Mouse (Mus musculus) heart, postnatal 0 days (tissue): ENCODE measurements around the gene Psmg1. TPM values are rescaled to one million over a fixed set of nuclear protein-coding genes. Genes with fewer than 3 reads are reported as not detected.
A peak's percentile ranks its signal among the peaks of the same experiment; 100 is the strongest.

Source experiments
- ATAC-seq: fragments of 200-750 bp; cut with Nextera tagmentation; 2 replicates; pipeline ENCODE4 v1.8.0; 2017; ENCODE audit warnings: low read depth, moderate number of reproducible peaks, moderate library complexity; ENCODE audit not compliant: insufficient read depth
- DNase-seq: peaks from one replicate; pipeline ENCODE4 v3.0.0-alpha.2; 2016; ENCODE audit warnings: low spot score
- H3K27ac ChIP-seq: fragments of 300-500 bp; sonication (generic); 2 replicates; pipeline ENCODE4 v1.5.1; 2014; ENCODE audit warnings: low read depth, mild to moderate bottlenecking
- H3K27me3 ChIP-seq: fragments of 300-500 bp; sonication (generic); 2 replicates; pipeline ENCODE4 v1.6.1; 2014; ENCODE audit warnings: low read length, mixed read lengths; ENCODE audit not compliant: control insufficient read depth, insufficient read depth
- H3K36me3 ChIP-seq: fragments of 300-500 bp; sonication (generic); replicated peaks from 2 replicates; pipeline ENCODE4 v1.6.1; 2014; ENCODE audit warnings: low read length, mixed read lengths; ENCODE audit not compliant: control insufficient read depth, insufficient read depth
- H3K4me1 ChIP-seq: fragments of 300-500 bp; sonication (generic); 2 replicates; pipeline ENCODE4 v1.6.1; 2014; ENCODE audit warnings: antibody characterized with exemption; ENCODE audit not compliant: control insufficient read depth, insufficient read depth
- H3K4me2 ChIP-seq: fragments of 300-500 bp; sonication (generic); 2 replicates; pipeline ENCODE4 v1.6.1; 2014; ENCODE audit warnings: low read depth, mild to moderate bottlenecking, low read length, moderate library complexity
- H3K4me3 ChIP-seq: fragments of 300-500 bp; sonication (generic); 2 replicates; pipeline ENCODE4 v1.5.1; 2014; ENCODE audit warnings: low read depth, low read length
- H3K9ac ChIP-seq: fragments of 300-500 bp; sonication (generic); replicated peaks from 2 replicates; pipeline ENCODE4 v1.6.1; 2014; ENCODE audit warnings: low read depth, low read length, mixed read lengths
- H3K9me3 ChIP-seq: fragments of 300-500 bp; sonication (generic); replicated peaks from 2 replicates; pipeline ENCODE4 v1.6.1; 2016; ENCODE audit warnings: low read length; ENCODE audit not compliant: control insufficient read depth
- CTCF ChIP-seq: IDR thresholded peaks from 2 replicates; pipeline ENCODE4 v1.5.1; 2016; ENCODE audit warnings: antibody characterized with exemption, control low read depth, low read depth
- EP300 ChIP-seq: IDR thresholded peaks from 2 replicates; pipeline ENCODE4 v1.6.1; 2016; ENCODE audit warnings: antibody characterized with exemption, low read depth
- WGBS: fragments of 180-500 bp; shearing (Covaris S2); extraction: QIAGEN DNeasy Blood & Tissue Kit; methylation state at CpG from one replicate; pipeline ENCODE4 v1.1.7; 2014; 5-methylcytosine and 5-hydroxymethylcytosine counted together
- polyA plus RNA-seq: library from polyadenylated mRNA; unstranded; fragments of >200 nt; fragmentation: Nextera tagmentation; extraction: Ambion mirVana; gene quantifications from 2 replicates; pipeline ENCODE4 v1.2.1, GENCODE M21; 2015
- total RNA-seq: library from RNA; depleted of rRNA; stranded (reverse); fragments of >200 nt; gene quantifications from 2 replicates; pipeline ENCODE4 v1.2.3, GENCODE M21; 2014; ENCODE audit warnings: low replicate concordance

Psmg1 gene
- total and polyA plus RNA-seq, 2 experiments from 2014 or later = 27.4 to 53.5 TPM

GRCm38 (mm10) chr16:95956618-95957017 lies 34.1 kb downstream of the Psmg1 start:
- no peak for ATAC-seq
- no peak for TF ChIP-seq EP300
- peak; percentile 30; the same call in 1 of the 2 replicates for TF ChIP-seq CTCF
- no peak for DNase-seq
- no peak overlapping the region for H3K4me3 ChIP-seq
- no peak overlapping the region for H3K9ac ChIP-seq
- no peaks in the 10 kb centered on the region for H3K4me1 ChIP-seq
- 57% methylated on average over 5 of the region's 5 CpGs for WGBS
- no peak overlapping the region for H3K4me2 ChIP-seq
- no peaks in the 10 kb centered on the region for H3K36me3 ChIP-seq
- H3K27me3 ChIP-seq = no peaks in the 10 kb centered on the region
- H3K27ac ChIP-seq = no peak overlapping the region
- 0 out of 2 replicates have a peak, but pooled peaks cover 4% of the 10 kb centered on the region for H3K9me3 ChIP-seq

DNA sequence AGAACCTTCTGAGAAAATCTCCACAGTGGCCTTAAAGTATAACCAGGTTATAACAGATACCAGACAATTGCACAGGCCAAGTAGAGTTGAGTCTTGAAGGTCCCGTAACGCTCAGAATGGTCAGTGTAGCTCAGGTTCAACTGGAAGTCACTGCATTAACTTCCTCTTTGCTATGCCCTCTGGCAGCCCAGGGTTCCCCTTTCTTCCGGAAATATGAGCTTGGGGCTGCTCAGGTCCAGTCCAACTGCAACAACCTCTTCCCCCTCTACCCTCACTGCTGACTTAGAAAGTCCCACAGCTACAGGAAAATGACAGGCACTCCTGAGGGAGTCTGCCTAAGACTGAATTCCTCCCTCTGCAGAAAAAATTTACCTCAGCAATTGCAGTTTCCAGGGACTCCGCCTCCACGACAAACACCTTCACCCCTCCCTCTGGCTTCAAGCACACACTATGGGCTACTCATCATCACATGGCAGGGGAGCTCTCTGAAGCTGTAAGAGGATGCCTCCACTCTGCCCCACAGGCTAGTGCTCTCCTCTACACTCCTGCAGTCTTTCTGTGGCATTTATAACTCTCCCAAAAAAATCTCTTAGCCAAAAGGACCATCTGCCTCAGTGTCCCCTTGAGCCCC lies 34.9 kb downstream of the Psmg1 start:
- H3K36me3 ChIP-seq = no peaks in the 10 kb centered on the region
- H3K27ac ChIP-seq = no peak overlapping the region
- H3K4me3 ChIP-seq = no peak overlapping the region
- ATAC-seq = no peak
- no peak overlapping the region for H3K9ac ChIP-seq
- 83% methylated on average over 5 of the region's 5 CpGs for WGBS
- DNase-seq = no peak
- 0 out of 2 replicates have a peak, but pooled peaks cover 6% of the 10 kb centered on the region for H3K9me3 ChIP-seq
- no peaks in the 10 kb centered on the region for H3K4me1 ChIP-seq
- H3K27me3 ChIP-seq = no peaks in the 10 kb centered on the region
- H3K4me2 ChIP-seq = no peak overlapping the region
- TF ChIP-seq EP300 (no peak), CTCF (no peak)

DNA sequence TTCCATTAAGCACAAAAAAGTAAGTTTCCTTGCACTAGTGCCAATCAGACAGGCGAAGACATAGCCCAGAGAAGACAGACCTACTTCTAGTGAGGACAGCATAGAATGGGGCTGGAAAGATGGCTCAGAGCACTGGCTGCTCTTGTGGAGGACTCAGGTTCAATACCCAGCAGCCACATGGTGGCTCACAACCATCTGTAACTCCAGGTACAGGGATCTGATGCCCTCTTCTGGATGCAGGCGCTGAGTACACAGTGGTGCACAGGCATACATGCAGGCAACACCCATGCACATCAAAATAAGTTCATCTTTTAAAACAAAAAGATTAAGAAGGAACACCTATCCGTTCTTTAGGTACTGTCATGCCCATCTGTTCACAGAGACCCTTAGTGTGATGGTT lies 36.4 kb downstream of the Psmg1 start:
- DNase-seq = no peak
- Histone ChIP-seq H3K4me3 (no peak overlapping the region), H3K4me2 (no peak overlapping the region), H3K9ac (no peak overlapping the region), H3K27ac (no peak overlapping the region), H3K27me3 (no peaks in the 10 kb centered on the region), H3K36me3 (no peaks in the 10 kb centered on the region), H3K9me3 (0 out of 2 replicates have a peak, but pooled peaks cover 6% of the 10 kb centered on the region), H3K4me1 (no peaks in the 10 kb centered on the region)
- TF ChIP-seq EP300 (no peak), CTCF (no peak)
- 70% methylated on average over 3 of the region's 3 CpGs for WGBS
- ATAC-seq = no peak

GRCm38 (mm10) chr16:95953159-95953650 lies 37.6 kb downstream of the Psmg1 start:
- WGBS = 93% methylated on average over 4 of the region's 4 CpGs
- no peak for ATAC-seq

GRCm38 (mm10) chr16:95951471-95951870 lies 39.3 kb downstream of the Psmg1 start:
- 93% methylated on average over 2 of the region's 2 CpGs for WGBS

More at GRCm38 (mm10) chr16:95953159-95953650, 37.6 kb downstream of the Psmg1 start:
- TF ChIP-seq CTCF (no peak), EP300 (no peak)
- no peak for DNase-seq
- no peak overlapping the region for H3K27ac ChIP-seq
- no peaks in the 10 kb centered on the region for H3K27me3 ChIP-seq
- H3K4me3 ChIP-seq = no peak overlapping the region
- H3K9ac ChIP-seq = no peak overlapping the region
- H3K9me3 ChIP-seq = 0 out of 2 replicates have a peak, but pooled peaks cover 6% of the 10 kb centered on the region
- H3K36me3 ChIP-seq = no peaks in the 10 kb centered on the region
- H3K4me1 ChIP-seq = no peaks in the 10 kb centered on the region
- H3K4me2 ChIP-seq = no peak overlapping the region

More at GRCm38 (mm10) chr16:95951471-95951870, 39.3 kb downstream of the Psmg1 start:
- ATAC-seq (no peak), DNase-seq (no peak)
- no peak overlapping the region for H3K9ac ChIP-seq
- H3K9me3 ChIP-seq = 0 out of 2 replicates have a peak, but pooled peaks cover 6% of the 10 kb centered on the region
- no peaks in the 10 kb centered on the region for H3K36me3 ChIP-seq
- no peak overlapping the region for H3K4me2 ChIP-seq
- H3K27me3 ChIP-seq = no peaks in the 10 kb centered on the region
- H3K4me1 ChIP-seq = no peaks in the 10 kb centered on the region
- H3K27ac ChIP-seq = no peak overlapping the region
- H3K4me3 ChIP-seq = no peak overlapping the region
- no peak for TF ChIP-seq CTCF
- TF ChIP-seq EP300 = no peak
